Mouse (Mus musculus): ENCODE data around the gene Rab44.

Rab44 gene

GRCm38 (mm10) chr17:29168996-29169601, 55.2 kb downstream of the Rab44 start:
- no peak for DNase-seq

GRCm38 (mm10) chr17:29170431-29171000, 56.6 kb downstream of the Rab44 start:
- no peak for DNase-seq

- DNase-seq = peak; percentile 90 to 92
These were observed 57.2 kb downstream of the Rab44 start for GRCm38 (mm10) chr17:29171001-29171772.

- no peak for DNase-seq
These were observed 58.1 kb downstream of the Rab44 start for GRCm38 (mm10) chr17:29172062-29172461.

GRCm38 (mm10) chr17:29173165-29173564, 59.2 kb downstream of the Rab44 start:
- DNase-seq = peak in 1 of 2 experiments; percentile 33

GRCm38 (mm10) chr17:29175693-29176092, 61.7 kb downstream of the Rab44 start:
- no peak for DNase-seq

GRCm38 (mm10) chr17:29176391-29177267, 62.7 kb downstream of the Rab44 start:
- peak; percentile 87 to 96 for DNase-seq

GRCm38 (mm10) chr17:29178503-29179059, 64.6 kb downstream of the Rab44 start:
- no peak for DNase-seq

- no peak for DNase-seq
These were observed 66.0 kb downstream of the Rab44 start for GRCm38 (mm10) chr17:29179917-29180316.

- DNase-seq = no peak
These were observed 66.6 kb downstream of the Rab44 start for GRCm38 (mm10) chr17:29180406-29181127.

GRCm38 (mm10) chr17:29181751-29182150, 67.8 kb downstream of the Rab44 start:
- no peak for DNase-seq

- no peak for DNase-seq
These were observed 69.2 kb downstream of the Rab44 start for GRCm38 (mm10) chr17:29183162-29183561.

- DNase-seq = no peak
These were observed 71.6 kb downstream of the Rab44 start for GRCm38 (mm10) chr17:29185376-29186046.

GRCm38 (mm10) chr17:29186989-29187859, 73.3 kb downstream of the Rab44 start:
- no peak for DNase-seq

GRCm38 (mm10) chr17:29188989-29189388, 75.0 kb downstream of the Rab44 start:
- DNase-seq = no peak

GRCm38 (mm10) chr17:29195579-29195978, 81.6 kb downstream of the Rab44 start:
- no peak for DNase-seq
